Mouse (Mus musculus): ENCODE data around the gene Tlr9. TPM values are rescaled to one million over a fixed set of nuclear protein-coding genes. Genes with fewer than 3 reads are reported as not detected.

The Tlr9 gene
- total and polyA plus RNA-seq, 2 experiments from 2014 or later: 0.04 TPM; not detected in 1

DNA sequence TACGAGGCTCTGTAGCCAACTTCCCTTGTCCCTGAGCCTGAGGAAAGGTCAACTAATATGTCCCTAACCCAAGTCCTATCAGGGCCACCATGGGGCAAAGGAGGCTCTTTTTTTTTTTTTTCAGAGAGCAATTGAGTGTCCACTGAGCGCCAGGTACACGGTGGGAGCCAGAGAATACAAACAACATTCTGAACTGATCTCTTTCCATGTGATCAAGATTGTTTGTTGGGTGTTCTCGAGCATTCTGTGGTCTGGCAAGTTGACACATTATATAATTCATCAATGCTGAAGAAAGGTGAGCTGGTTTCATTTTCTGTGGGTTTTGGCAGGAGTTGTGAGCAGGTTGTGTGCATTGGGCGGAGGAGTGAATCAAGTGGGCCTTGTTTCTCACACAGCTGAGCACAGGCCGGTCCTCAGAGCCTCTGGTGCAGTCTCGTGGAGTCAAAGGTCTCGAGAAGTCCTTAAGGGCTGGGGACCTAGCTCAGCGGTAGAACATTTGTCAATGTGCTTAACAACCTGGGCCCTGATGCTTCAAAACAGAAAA is 41.1 kb downstream of the Tlr9 start:
- Histone ChIP-seq H3K36me3 (replicated peaks; ENCODE audit: control insufficient read depth, insufficient read depth, low read length) (no peaks in the 10 kb centered on the region), H3K4me2 (ENCODE audit: low read depth, low read length) (no peak overlapping the region), H3K9ac (replicated peaks; ENCODE audit: low read depth, low read length) (no peak overlapping the region), H3K4me3 (ENCODE audit: low read depth, low read length) (no peak overlapping the region), H3K27me3 (ENCODE audit: control insufficient read depth, insufficient read depth, low read length) (no peaks in the 10 kb centered on the region), H3K4me1 (ENCODE audit: control insufficient read depth, insufficient read depth) (no peaks in the 10 kb centered on the region), H3K9me3 (replicated peaks; ENCODE audit: control insufficient read depth, low read length) (no peaks in the 10 kb centered on the region), H3K27ac (ENCODE audit: low read depth) (no peak overlapping the region)
- WGBS: 72% methylated on average over 9 of the region's 9 CpGs
- no peak for ATAC-seq (ENCODE audit: insufficient read depth, low read depth)
- DNase-seq (ENCODE audit: low spot score): no peak
- no peak for TF ChIP-seq CTCF (IDR thresholded peaks at IDR 0.05; ENCODE audit: low read depth)
- TF ChIP-seq EP300 (IDR thresholded peaks at IDR 0.05; ENCODE audit: low read depth): no peak

DNA sequence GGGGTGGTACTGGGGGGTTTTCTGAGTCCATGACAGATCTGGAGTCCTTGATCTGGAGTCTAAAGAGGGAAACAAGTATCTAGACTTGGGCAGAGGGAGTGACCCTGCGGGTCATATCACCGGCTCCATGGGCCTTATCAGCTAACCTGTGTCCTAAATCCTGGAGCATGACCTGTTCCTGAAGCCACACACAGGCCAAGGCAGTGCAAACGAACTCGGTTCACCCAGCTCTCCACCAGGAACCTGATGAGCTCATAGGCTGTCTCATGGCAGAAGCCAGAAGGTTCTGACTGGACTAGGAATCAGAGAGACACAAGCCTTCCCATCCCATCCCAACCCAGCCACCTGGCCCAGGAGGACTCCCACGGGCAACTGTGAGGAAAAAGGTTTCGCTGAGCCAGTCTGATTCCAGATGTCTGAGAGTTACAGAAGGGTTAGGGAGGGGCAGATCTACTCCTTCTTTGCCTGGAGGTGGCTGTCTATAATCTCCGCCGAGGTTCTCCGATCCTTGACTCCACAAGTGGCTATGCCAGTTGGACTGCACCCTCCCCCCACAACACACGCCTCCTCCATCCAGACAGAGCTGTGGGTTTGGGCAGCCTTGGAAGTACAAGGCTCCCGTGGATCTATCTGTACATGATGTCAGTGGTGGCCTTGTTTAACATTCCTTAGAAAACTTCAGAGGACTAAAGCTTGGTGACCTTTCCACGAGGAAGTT is 43.1 kb downstream of the Tlr9 start:
- Histone ChIP-seq H3K27ac (ENCODE audit: low read depth) (no peak overlapping the region), H3K9me3 (replicated peaks; ENCODE audit: control insufficient read depth, low read length) (no peaks in the 10 kb centered on the region), H3K9ac (replicated peaks; ENCODE audit: low read depth, low read length) (no peak overlapping the region), H3K4me1 (ENCODE audit: control insufficient read depth, insufficient read depth) (no peaks in the 10 kb centered on the region), H3K36me3 (replicated peaks; ENCODE audit: control insufficient read depth, insufficient read depth, low read length) (no peaks in the 10 kb centered on the region), H3K4me3 (ENCODE audit: low read depth, low read length) (no peak overlapping the region), H3K4me2 (ENCODE audit: low read depth, low read length) (no peak overlapping the region), H3K27me3 (ENCODE audit: control insufficient read depth, insufficient read depth, low read length) (no peaks in the 10 kb centered on the region)
- 66% methylated on average over 12 of the region's 12 CpGs for WGBS
- TF ChIP-seq EP300 (IDR thresholded peaks at IDR 0.05; ENCODE audit: low read depth) (no peak), CTCF (IDR thresholded peaks at IDR 0.05; ENCODE audit: low read depth) (no peak)
- DNase-seq (ENCODE audit: low spot score) (no peak), ATAC-seq (ENCODE audit: insufficient read depth, low read depth) (no peak)

DNA sequence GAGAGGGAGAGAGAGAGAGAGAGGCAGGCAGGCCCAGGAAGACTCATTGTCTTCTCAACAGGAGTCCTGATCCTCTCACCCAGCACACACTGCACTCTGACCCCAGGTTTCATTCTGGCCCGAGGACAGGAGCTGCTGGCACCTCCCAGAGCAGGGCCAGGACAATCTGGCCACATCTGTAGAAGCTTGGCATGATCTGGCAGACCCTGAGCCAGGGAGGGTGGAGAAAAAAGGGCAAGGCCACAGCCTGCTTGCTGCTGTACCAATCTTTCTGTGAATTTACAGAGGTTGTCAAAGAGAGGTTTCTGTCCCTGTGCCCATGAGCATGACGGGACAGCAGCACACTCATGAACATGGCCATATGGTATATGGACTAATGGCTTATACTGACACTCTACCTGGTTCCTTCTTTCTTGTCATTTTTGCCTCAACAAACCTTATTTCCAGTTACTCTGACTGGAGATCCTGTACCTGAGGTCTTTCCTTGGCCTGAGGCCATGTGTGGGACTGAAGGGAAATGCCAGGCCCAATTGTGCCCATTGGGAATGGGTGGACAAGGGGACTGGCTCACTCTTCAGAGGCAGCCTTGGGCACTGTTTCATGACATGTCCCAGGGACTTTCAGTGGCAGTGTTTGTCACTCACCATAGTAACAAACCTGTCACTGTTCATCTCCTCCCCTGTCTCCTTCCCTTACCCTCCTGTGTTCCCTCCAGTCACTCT is 44.7 kb downstream of the Tlr9 start:
- ATAC-seq (ENCODE audit: insufficient read depth, low read depth): no peak

DNA sequence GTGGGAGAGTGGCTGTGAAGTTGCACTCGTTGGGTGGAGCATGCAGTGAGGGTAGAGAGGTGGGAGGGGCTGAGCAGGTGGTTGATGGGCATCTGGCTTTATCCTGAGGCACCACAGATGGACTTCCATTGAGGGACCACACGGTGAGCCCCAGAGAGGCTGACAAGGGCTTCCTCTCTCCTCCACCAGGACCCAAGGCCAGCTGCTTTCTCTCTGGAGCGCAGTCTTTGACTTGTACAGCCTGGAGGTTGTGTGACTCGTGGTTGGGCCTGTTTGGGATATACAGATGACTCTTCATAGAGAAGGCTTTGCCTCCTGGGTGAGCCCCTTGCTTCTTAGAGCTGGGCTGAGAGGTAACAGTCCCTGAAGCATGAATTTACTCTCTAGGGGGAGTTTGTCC is 46.0 kb downstream of the Tlr9 start:
- TF ChIP-seq EP300 (IDR thresholded peaks at IDR 0.05; ENCODE audit: low read depth) (no peak), CTCF (IDR thresholded peaks at IDR 0.05; ENCODE audit: low read depth) (no peak)
- no peak for ATAC-seq (ENCODE audit: insufficient read depth, low read depth)
- Histone ChIP-seq H3K27ac (ENCODE audit: low read depth) (no peak overlapping the region), H3K9ac (replicated peaks; ENCODE audit: low read depth, low read length) (no peak overlapping the region), H3K4me2 (ENCODE audit: low read depth, low read length) (no peak overlapping the region), H3K4me3 (ENCODE audit: low read depth, low read length) (no peak overlapping the region), H3K27me3 (ENCODE audit: control insufficient read depth, insufficient read depth, low read length) (no peaks in the 10 kb centered on the region), H3K9me3 (replicated peaks; ENCODE audit: control insufficient read depth, low read length) (no peaks in the 10 kb centered on the region), H3K36me3 (replicated peaks; ENCODE audit: control insufficient read depth, insufficient read depth, low read length) (no peaks in the 10 kb centered on the region), H3K4me1 (ENCODE audit: control insufficient read depth, insufficient read depth) (no peaks in the 10 kb centered on the region)
- 60% methylated on average over 4 of the region's 4 CpGs for WGBS
- DNase-seq (ENCODE audit: low spot score): no peak

More for the DNA sequence above, 44.7 kb downstream of the Tlr9 start:
- no peak for DNase-seq (ENCODE audit: low spot score)
- Histone ChIP-seq H3K9ac (replicated peaks; ENCODE audit: low read depth, low read length) (no peak overlapping the region), H3K27ac (ENCODE audit: low read depth) (no peak overlapping the region), H3K27me3 (ENCODE audit: control insufficient read depth, insufficient read depth, low read length) (no peaks in the 10 kb centered on the region), H3K4me1 (ENCODE audit: control insufficient read depth, insufficient read depth) (no peaks in the 10 kb centered on the region), H3K36me3 (replicated peaks; ENCODE audit: control insufficient read depth, insufficient read depth, low read length) (no peaks in the 10 kb centered on the region), H3K9me3 (replicated peaks; ENCODE audit: control insufficient read depth, low read length) (no peaks in the 10 kb centered on the region), H3K4me3 (ENCODE audit: low read depth, low read length) (no peak overlapping the region), H3K4me2 (ENCODE audit: low read depth, low read length) (no peak overlapping the region)
- 54% methylated on average over 2 of the region's 2 CpGs for WGBS
- TF ChIP-seq EP300 (IDR thresholded peaks at IDR 0.05; ENCODE audit: low read depth): no peak
- TF ChIP-seq CTCF (IDR thresholded peaks at IDR 0.05; ENCODE audit: low read depth): no peak

DNA sequence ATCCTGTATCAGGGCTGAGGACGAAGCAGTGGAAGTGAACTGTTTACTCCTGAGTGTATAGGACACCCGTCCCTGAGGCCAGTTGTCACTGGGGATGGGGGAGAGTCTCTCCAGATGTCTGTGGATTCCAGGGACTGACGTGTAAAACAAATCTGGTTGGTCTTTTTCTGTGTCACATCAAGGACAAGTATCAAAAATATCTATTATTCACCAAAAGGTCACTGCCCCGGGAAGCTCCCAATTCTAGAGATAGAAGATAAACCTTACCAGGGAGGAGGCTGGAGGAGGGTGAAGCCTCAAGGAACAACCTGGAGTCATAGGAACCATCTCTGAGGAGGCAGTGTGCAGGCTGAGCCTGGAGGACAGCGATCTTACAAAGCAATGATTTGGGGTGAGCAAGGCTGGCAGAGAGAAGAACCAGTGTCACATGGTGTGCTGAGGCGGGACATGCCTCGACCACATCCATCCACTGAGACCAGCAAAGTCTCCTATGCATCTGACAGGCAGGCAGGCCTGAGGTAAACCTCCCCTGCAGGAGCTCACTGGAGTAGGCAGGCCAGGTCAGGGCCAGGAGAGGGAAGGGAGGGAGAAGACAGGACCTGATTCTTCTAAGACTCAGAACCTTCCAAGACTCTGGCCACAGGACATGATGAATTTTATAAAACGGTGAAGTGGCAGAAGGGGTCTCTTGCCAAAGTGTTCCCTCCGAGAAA is 46.8 kb downstream of the Tlr9 start:
- DNase-seq (ENCODE audit: low spot score) (no peak), ATAC-seq (ENCODE audit: insufficient read depth, low read depth) (no peak)

More for the DNA sequence above, 46.8 kb downstream of the Tlr9 start:
- H3K9ac ChIP-seq (replicated peaks; ENCODE audit: low read depth, low read length): no peak overlapping the region
- no peaks in the 10 kb centered on the region for H3K27me3 ChIP-seq (ENCODE audit: control insufficient read depth, insufficient read depth, low read length)
- no peaks in the 10 kb centered on the region for H3K36me3 ChIP-seq (replicated peaks; ENCODE audit: control insufficient read depth, insufficient read depth, low read length)
- H3K4me2 ChIP-seq (ENCODE audit: low read depth, low read length): no peak overlapping the region
- no peaks in the 10 kb centered on the region for H3K4me1 ChIP-seq (ENCODE audit: control insufficient read depth, insufficient read depth)
- TF ChIP-seq EP300 (IDR thresholded peaks at IDR 0.05; ENCODE audit: low read depth) (no peak), CTCF (IDR thresholded peaks at IDR 0.05; ENCODE audit: low read depth) (no peak)
- 60% methylated on average over 9 of the region's 9 CpGs for WGBS
- H3K9me3 ChIP-seq (replicated peaks; ENCODE audit: control insufficient read depth, low read length): no peaks in the 10 kb centered on the region
- no peak overlapping the region for H3K4me3 ChIP-seq (ENCODE audit: low read depth, low read length)
- no peak overlapping the region for H3K27ac ChIP-seq (ENCODE audit: low read depth)

Measured in heart, postnatal 0 days (tissue).